Mouse (Mus musculus): ENCODE measurements at regions not wholly inside any gene's neighbourhood (a gene's known extent, or its start where the extent isn't known, plus 50 kb on each side); places are given as distances from the start of the nearest gene placed in this dataset.

GRCm38 (mm10) chr19:15080638-15081037 is 482.8 kb upstream of the Tle4 start:
- TF ChIP-seq CTCF (IDR thresholded peaks at IDR 0.05; ENCODE audit: low read depth) (no peak), EP300 (optimal IDR thresholded peaks at IDR 0.05) (no peak)

Measured in stomach, postnatal 0 days (tissue).